Mouse (Mus musculus) stomach, embryonic 16.5 days (tissue): ENCODE results near the gene Pitpnc1. TPM values are rescaled to one million over a fixed set of nuclear protein-coding genes. Genes with fewer than 3 reads are reported as not detected.

ENCODE experiments used
- ATAC-seq: fragments of 200-750 bp; cut with Nextera tagmentation; 2 replicates; pipeline ENCODE4 v1.8.0; 2017; ENCODE audit warnings: moderate number of reproducible peaks, moderate TSS enrichment; ENCODE audit not compliant: insufficient read depth, low FRiP score
- H3K27ac ChIP-seq: fragments of 300-500 bp; sonication (generic); 2 replicates; pipeline ENCODE4 v1.5.1; 2014; ENCODE audit warnings: low read length
- H3K27me3 ChIP-seq: fragments of 300-500 bp; sonication (generic); 2 replicates; pipeline ENCODE4 v1.6.1; 2014; ENCODE audit warnings: low read length, control low read depth, mixed read lengths; ENCODE audit not compliant: control insufficient read depth, insufficient read depth
- H3K36me3 ChIP-seq: fragments of 300-500 bp; sonication (generic); 2 replicates; pipeline ENCODE4 v1.6.1; 2014; ENCODE audit warnings: low read length; ENCODE audit not compliant: control insufficient read depth, insufficient read depth
- H3K4me1 ChIP-seq: fragments of 300-500 bp; sonication (generic); 2 replicates; pipeline ENCODE4 v1.6.1; 2014; ENCODE audit warnings: low read length, control low read depth, mixed read lengths; ENCODE audit not compliant: control insufficient read depth, insufficient read depth
- H3K4me2 ChIP-seq: fragments of 300-500 bp; sonication (generic); 2 replicates; pipeline ENCODE4 v1.6.1; 2014; ENCODE audit warnings: low read depth, low read length, mixed read lengths
- H3K4me3 ChIP-seq: fragments of 300-500 bp; sonication (generic); replicated peaks from 2 replicates; pipeline ENCODE4 v1.5.1; 2014; ENCODE audit warnings: mild to moderate bottlenecking, low read length
- H3K9ac ChIP-seq: fragments of 300-500 bp; sonication (generic); 2 replicates; pipeline ENCODE4 v1.6.1; 2014; ENCODE audit warnings: low read length
- H3K9me3 ChIP-seq: fragments of 300-500 bp; sonication (generic); replicated peaks from 2 replicates; pipeline ENCODE4 v1.6.1; 2016; ENCODE audit warnings: low read length, control low read depth; ENCODE audit not compliant: control insufficient read depth
- WGBS: fragments of 180-500 bp; shearing (Covaris S2); extraction: QIAGEN DNeasy Blood & Tissue Kit; methylation state at CpG from one replicate; pipeline ENCODE4 v1.1.7; 2014; 5-methylcytosine and 5-hydroxymethylcytosine counted together
- polyA plus RNA-seq: library from polyadenylated mRNA; unstranded; fragments of >200 nt; fragmentation: Nextera tagmentation; extraction: Ambion mirVana; gene quantifications from 2 replicates; pipeline ENCODE4 v1.2.1, GENCODE M21; 2015

The Pitpnc1 gene
- polyA plus RNA-seq, 1 experiment from 2014 or later, result 13.9 TPM

GRCm38 (mm10) chr11:107325739-107326725 lies 144.5 kb downstream of the Pitpnc1 start:
- Histone ChIP-seq H3K9me3 (no peaks in the 10 kb centered on the region), H3K27ac (no peak overlapping the region), H3K9ac (no peak overlapping the region), H3K4me3 (no peak overlapping the region), H3K36me3 (no peaks in the 10 kb centered on the region), H3K4me2 (no peak overlapping the region), H3K4me1 (no peaks in the 10 kb centered on the region), H3K27me3 (no peaks in the 10 kb centered on the region)
- ATAC-seq, result peak; percentile 33; the same call in 1 of the 2 replicates
- WGBS, result 54% methylated on average over 14 of the region's 14 CpGs

GRCm38 (mm10) chr11:107325226-107325625 lies 145.3 kb downstream of the Pitpnc1 start:
- ATAC-seq, result no peak
- WGBS, result 89% methylated on average over 4 of the region's 4 CpGs
- no peak overlapping the region for H3K27ac ChIP-seq

GRCm38 (mm10) chr11:107323173-107323572 lies 147.3 kb downstream of the Pitpnc1 start:
- Histone ChIP-seq H3K4me1 (no peaks in the 10 kb centered on the region), H3K27ac (no peak overlapping the region), H3K4me2 (no peak overlapping the region)

More at GRCm38 (mm10) chr11:107325226-107325625, 145.3 kb downstream of the Pitpnc1 start:
- Histone ChIP-seq H3K4me1 (no peaks in the 10 kb centered on the region), H3K9ac (no peak overlapping the region), H3K4me3 (no peak overlapping the region), H3K27me3 (no peaks in the 10 kb centered on the region), H3K36me3 (no peaks in the 10 kb centered on the region), H3K4me2 (no peak overlapping the region), H3K9me3 (no peaks in the 10 kb centered on the region)

DNA sequence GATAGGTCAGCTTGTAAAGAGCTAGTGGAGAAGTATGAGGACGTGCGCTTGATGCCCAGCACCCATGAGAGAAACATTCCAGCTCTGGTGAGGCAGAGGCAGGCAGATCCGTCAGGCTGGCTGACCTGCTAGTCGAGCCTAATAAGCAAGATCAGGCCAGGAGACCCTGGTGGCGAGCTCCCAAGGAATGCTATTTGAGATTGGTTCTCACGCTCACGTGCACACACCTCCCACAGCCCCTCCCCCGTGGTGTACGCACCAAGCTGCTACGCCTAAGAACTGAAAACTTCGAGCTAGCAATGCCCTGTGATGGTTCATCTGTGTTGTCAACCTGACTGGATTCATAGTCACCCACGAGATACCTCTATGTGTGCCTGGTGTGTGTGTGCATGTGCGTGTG lies 148.3 kb downstream of the Pitpnc1 start:
- Histone ChIP-seq H3K9me3 (no peaks in the 10 kb centered on the region), H3K4me2 (no peak overlapping the region), H3K4me1 (no peaks in the 10 kb centered on the region), H3K27ac (no peak overlapping the region), H3K27me3 (no peaks in the 10 kb centered on the region), H3K4me3 (no peak overlapping the region), H3K9ac (no peak overlapping the region), H3K36me3 (no peaks in the 10 kb centered on the region)
- ATAC-seq, result no peak
- WGBS, result 91% methylated on average over 13 of the region's 13 CpGs

More at GRCm38 (mm10) chr11:107323173-107323572, 147.3 kb downstream of the Pitpnc1 start:
- Histone ChIP-seq H3K27me3 (no peaks in the 10 kb centered on the region), H3K36me3 (no peaks in the 10 kb centered on the region), H3K9me3 (no peaks in the 10 kb centered on the region), H3K4me3 (no peak overlapping the region), H3K9ac (no peak overlapping the region)
- 78% methylated on average over 18 of the region's 18 CpGs for WGBS
- no peak for ATAC-seq

GRCm38 (mm10) chr11:107321819-107322218 lies 148.7 kb downstream of the Pitpnc1 start:
- no peak for ATAC-seq
- no peaks in the 10 kb centered on the region for H3K4me1 ChIP-seq
- no peaks in the 10 kb centered on the region for H3K36me3 ChIP-seq
- H3K4me3 ChIP-seq, result no peak overlapping the region
- H3K4me2 ChIP-seq, result no peak overlapping the region
- H3K27me3 ChIP-seq, result no peaks in the 10 kb centered on the region
- no peak overlapping the region for H3K27ac ChIP-seq
- no peaks in the 10 kb centered on the region for H3K9me3 ChIP-seq
- H3K9ac ChIP-seq, result no peak overlapping the region
- WGBS, result 88% methylated on average over 3 of the region's 3 CpGs

- Histone ChIP-seq H3K4me2 (no peak overlapping the region), H3K27ac (no peak overlapping the region), H3K27me3 (no peaks in the 10 kb centered on the region), H3K36me3 (no peaks in the 10 kb centered on the region), H3K4me3 (no peak overlapping the region), H3K9me3 (no peaks in the 10 kb centered on the region), H3K4me1 (no peaks in the 10 kb centered on the region), H3K9ac (no peak overlapping the region)
- no peak for ATAC-seq
- 55% methylated on average over 10 of the region's 10 CpGs for WGBS
These were observed 150.6 kb downstream of the Pitpnc1 start for GRCm38 (mm10) chr11:107319861-107320260.

GRCm38 (mm10) chr11:107317653-107318281 lies 152.7 kb downstream of the Pitpnc1 start:
- no peak overlapping the region for H3K27ac ChIP-seq
- H3K9me3 ChIP-seq, result no peaks in the 10 kb centered on the region
- no peak overlapping the region for H3K9ac ChIP-seq
- H3K4me3 ChIP-seq, result no peak overlapping the region
- no peak overlapping the region for H3K4me2 ChIP-seq
- ATAC-seq, result no peak
- 70% methylated on average over 14 of the region's 14 CpGs for WGBS
- no peaks in the 10 kb centered on the region for H3K27me3 ChIP-seq
- H3K4me1 ChIP-seq, result no peaks in the 10 kb centered on the region
- H3K36me3 ChIP-seq, result no peaks in the 10 kb centered on the region

DNA sequence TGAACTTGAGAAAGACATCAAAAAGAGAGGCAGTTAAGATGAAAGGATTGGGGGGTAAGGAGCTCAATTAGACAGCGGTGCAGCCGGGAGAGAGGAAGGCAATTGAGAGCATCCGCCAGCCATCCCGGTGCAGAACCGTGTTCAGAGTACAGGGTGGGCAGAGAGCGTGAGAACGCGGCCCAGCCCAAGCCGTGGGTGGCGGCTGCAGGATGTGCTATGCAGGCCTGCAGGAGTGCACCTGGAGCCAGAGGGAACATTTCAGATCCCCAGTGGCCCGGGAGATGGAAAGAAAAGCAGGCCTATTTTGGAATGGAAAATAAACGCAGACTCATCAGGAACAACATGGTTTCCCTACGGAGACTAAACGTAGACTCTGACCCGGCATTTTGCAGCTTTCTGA lies 155.0 kb downstream of the Pitpnc1 start:
- ATAC-seq, result no peak
- no peak overlapping the region for H3K27ac ChIP-seq
- no peaks in the 10 kb centered on the region for H3K27me3 ChIP-seq
- no peaks in the 10 kb centered on the region for H3K36me3 ChIP-seq
- no peak overlapping the region for H3K4me2 ChIP-seq
- no peak overlapping the region for H3K9ac ChIP-seq
- H3K4me3 ChIP-seq, result no peak overlapping the region
- no peaks in the 10 kb centered on the region for H3K4me1 ChIP-seq
- 80% methylated on average over 15 of the region's 15 CpGs for WGBS
- H3K9me3 ChIP-seq, result no peaks in the 10 kb centered on the region
